Mouse (Mus musculus) left cerebral cortex, postnatal 36 days (tissue): ENCODE data around the gene Poglut1. TPM values are rescaled to one million over a fixed set of nuclear protein-coding genes. Genes with fewer than 3 reads are reported as not detected.

Experiments
- DNase-seq, 2 experiments: peaks; one replicate each; pipeline ENCODE4 v3.0.0; 2021 to 2022; ENCODE audit warnings: low spot score in 2 of 2, mixed read lengths in 1 of 2
- intact Hi-C: fragments of 180-260 bp; cut with DNase I; formaldehyde crosslinking; loops from one replicate; pipeline ENCODE4 v1.15.1; 2025
- total RNA-seq, 2 experiments: library from RNA; stranded (reverse); gene quantifications; 2 replicates each; pipeline ENCODE4 v1.2.3; 2021

The Poglut1 gene
- total RNA-seq, 2 experiments from 2014 or later, result 39.6 to 45.3 TPM

GRCm38 (mm10) chr16:38548000-38548399, 2.1 kb downstream of the Poglut1 start:
- intact Hi-C loops, result no loop called here
- no peak for DNase-seq

DNA sequence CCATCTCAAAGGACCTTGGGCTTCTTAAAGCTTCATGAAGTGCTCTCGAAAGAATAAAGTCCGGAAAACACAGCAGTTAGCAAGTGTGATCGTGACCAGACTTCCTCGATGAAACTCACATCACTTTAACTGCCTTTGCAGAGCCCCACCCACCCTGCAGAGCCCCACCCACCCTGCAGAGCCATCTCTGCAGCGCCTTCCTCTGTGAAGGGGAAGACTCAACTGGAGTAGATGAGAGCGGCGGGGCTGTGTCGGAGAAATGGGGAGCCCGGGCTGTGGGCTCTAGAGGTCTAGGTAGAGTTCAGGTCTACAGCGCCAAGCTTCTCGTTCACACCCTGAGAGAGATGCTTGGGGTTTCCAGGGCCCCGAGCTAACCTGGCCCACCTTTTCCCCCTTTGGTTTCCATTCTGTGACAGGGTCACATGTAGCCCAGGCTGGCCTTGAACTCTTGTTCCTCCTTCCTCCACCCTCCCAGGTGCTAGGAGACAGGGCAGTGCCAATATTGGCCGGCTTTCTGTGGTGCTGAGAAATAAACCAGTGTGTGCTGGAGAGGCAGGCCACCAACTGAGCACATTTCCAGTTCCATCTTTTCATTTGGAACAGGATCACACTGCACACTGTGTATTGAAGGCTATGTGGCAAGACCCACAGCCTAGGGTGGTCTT, 11.2 kb downstream of the Poglut1 start:
- intact Hi-C loops, result loop anchor here (10.0 kb wide), 2 partner anchors 186 to 516 kb away; no protein-coding TSS in a partner anchor
- no peak for DNase-seq

- peak; percentile 66 to 73 for DNase-seq
- intact Hi-C loops, result loop anchor here (10.0 kb wide), 2 partner anchors 188 to 518 kb away; no protein-coding TSS in a partner anchor
Observed at GRCm38 (mm10) chr16:38536544-38537146, 13.4 kb downstream of the Poglut1 start.

DNA sequence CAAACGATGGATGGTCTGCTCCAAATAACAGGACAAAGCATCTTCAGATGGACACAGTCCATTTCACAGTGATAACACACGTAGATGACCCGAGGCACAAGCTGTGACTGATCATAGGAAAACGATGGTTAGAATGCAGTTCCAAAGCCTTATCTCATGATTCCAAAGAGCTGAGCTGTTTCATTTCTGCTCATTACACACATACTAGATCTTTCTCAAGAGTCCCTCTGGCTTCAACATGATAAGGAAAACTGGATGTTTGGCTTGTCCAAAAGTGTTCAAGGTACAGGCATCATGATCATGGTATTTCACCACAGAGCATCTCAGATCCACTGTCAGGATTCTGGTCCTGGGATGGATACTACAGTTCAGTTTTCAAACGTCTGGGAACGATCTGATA, 23.8 kb downstream of the Poglut1 start:
- intact Hi-C loops, result no loop called here
- DNase-seq, result no peak

GRCm38 (mm10) chr16:38522129-38523084, 27.7 kb downstream of the Poglut1 start, which contains the start of gene Timmdc1:
Timmdc1 (minus strand) TSS chr16:38522663.
- peak; percentile 94 to 96 for DNase-seq
- intact Hi-C loops, result no loop called here

GRCm38 (mm10) chr16:38521211-38521987, 28.7 kb downstream of the Poglut1 start:
- intact Hi-C loops, result no loop called here
- no peak for DNase-seq

DNA sequence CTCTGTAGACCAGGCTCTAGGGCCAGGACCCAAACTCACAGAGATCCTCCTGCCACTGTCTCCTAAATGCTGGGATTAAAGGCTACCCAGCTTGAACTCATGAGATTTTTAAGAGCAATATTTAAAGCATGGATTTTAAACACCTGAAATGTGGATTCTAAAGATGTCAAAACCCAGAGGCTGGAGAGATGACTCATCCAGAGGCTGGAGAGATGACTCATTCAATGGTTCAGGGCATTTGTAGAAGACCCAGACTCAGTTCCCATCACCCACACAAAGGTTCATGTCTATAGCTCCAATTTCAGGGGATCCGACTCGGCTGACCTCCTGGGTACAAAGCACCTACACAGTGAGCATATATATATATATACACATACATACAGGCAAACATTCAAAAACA, 30.9 kb downstream of the Poglut1 start:
- intact Hi-C loops, result no loop called here
- no peak for DNase-seq

GRCm38 (mm10) chr16:38510846-38511245, 39.2 kb downstream of the Poglut1 start:
- intact Hi-C loops, result no loop called here

DNA sequence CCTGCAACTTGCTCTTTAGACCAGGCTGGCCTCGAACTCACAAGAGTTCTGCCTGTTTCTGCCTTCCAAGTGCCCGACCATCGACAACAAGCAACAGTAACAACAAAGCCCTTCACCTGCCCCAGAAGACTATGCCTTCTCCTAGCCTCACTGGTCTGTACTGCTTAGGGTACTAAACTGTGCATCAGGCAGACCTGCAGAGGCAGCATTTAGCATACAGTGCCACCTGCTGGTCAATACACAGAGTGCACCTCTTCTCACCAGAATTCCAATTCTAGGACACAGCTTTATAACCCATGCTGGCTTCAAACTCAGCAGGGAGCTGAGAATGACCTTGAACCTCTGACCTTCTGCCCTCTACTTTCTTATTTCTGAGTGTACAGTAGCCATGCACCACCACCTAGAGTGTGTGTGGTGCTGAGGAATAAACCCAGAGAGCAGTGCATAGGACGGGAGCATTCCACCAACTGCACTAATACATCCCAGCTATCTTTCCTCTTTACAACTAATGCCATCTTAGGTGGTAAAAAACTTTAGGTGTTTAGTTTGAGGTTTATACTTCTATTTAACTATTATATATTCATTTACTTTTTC, 43.9 kb downstream of the Poglut1 start:
- peak; percentile 56 to 57 for DNase-seq

More at GRCm38 (mm10) chr16:38510846-38511245, 39.2 kb downstream of the Poglut1 start:
- DNase-seq, result no peak

GRCm38 (mm10) chr16:38503528-38503927, 46.5 kb downstream of the Poglut1 start:
- intact Hi-C loops, result loop anchor here (10.0 kb wide), 1 partner anchor 209 kb away; the partner anchor contains the start of gene Nr1i2
- no peak for DNase-seq

More for the DNA sequence above, 43.9 kb downstream of the Poglut1 start:
- intact Hi-C loops, result loop anchor here (5.0 to 10.0 kb wide), 2 partner anchors 164 to 211 kb away; partner anchors contain the start of genes Maats1 and Nr1i2

DNA sequence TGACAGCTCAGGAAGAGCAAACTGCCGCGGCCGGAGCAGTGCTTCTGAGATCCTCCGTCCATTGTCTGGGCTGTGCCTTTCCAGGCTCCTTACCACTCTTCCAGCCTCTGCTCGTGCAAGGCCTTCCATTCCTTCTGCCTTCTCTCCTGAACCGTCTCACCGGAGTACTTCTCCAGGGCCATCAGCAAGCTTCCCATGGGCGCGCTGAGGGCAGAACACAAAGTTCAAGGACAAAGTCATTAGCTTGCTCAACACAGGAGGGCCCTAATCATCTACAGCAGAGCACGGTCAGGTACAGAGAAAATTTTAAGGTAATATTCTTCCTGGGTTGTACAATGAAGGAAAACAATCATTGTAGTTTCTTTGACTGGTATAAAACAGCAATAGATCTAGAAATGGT, 47.6 kb downstream of the Poglut1 start:
- intact Hi-C loops, result loop anchor here (10.0 kb wide), 1 partner anchor 208 kb away; the partner anchor contains the start of gene Nr1i2
- DNase-seq, result no peak

GRCm38 (mm10) chr16:38496604-38497140, 53.4 kb downstream of the Poglut1 start:
- intact Hi-C loops, result no loop called here
- DNase-seq, result no peak

DNA sequence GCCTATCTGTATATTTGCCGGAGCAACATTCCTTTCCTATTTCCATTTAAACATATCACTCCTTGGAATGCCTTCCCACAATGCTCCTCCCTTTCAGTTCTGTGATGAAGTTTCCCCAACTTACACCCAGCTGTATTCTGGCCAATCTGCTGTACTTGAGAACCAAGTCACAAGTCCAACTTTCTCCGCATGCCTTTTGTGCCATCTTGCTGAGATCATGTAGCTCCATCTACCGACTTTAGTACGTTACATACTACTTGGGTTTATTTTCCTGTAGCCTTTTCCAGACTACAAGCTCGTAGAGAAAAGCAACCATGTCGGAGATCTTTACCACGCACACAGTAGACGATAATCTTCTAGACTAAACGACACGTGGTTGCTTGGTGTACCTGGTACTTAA, 56.2 kb downstream of the Poglut1 start:
- intact Hi-C loops, result no loop called here
- DNase-seq, result no peak

- intact Hi-C loops, result no loop called here
- DNase-seq, result no peak
Observed at GRCm38 (mm10) chr16:38492551-38492950, 57.5 kb downstream of the Poglut1 start.

DNA sequence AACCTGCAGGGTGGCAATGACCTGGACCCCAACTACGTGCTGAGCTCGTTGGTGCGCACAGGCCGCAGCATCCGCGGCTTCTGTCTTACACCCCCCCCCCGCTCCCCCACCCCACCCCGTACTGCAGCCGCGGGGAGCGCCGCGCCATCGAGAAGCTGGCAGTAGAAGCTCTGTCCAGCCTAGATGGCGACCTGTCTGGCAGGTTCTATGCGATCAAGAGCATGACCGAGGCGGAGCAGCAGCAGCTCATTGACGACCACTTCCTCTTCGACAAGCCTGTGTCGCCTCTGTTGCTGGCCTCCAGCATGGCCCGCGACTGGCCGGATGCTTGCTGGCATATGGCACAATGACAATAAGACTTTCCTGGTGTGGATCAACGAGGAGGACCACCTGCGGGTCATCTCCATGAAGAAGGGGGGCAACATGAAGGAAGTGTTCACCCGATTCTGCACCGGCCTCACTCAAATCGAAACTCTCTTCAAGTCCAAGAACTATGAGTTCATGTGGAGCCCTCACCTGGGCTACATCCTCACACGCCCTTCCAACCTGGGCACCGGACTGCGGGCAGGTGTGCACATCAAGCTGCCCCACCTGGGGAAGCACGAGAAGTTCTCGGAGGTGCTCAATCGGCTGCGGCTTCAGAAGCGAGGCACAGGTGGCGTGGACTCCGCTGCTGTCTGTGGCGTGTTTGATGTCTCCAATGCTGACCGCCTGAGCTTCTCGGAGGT, 66.3 kb downstream of the Poglut1 start:
- no peak for DNase-seq
- intact Hi-C loops, result loop anchor here (5.0 kb wide), 1 partner anchor 106 kb away; no protein-coding TSS in a partner anchor

DNA sequence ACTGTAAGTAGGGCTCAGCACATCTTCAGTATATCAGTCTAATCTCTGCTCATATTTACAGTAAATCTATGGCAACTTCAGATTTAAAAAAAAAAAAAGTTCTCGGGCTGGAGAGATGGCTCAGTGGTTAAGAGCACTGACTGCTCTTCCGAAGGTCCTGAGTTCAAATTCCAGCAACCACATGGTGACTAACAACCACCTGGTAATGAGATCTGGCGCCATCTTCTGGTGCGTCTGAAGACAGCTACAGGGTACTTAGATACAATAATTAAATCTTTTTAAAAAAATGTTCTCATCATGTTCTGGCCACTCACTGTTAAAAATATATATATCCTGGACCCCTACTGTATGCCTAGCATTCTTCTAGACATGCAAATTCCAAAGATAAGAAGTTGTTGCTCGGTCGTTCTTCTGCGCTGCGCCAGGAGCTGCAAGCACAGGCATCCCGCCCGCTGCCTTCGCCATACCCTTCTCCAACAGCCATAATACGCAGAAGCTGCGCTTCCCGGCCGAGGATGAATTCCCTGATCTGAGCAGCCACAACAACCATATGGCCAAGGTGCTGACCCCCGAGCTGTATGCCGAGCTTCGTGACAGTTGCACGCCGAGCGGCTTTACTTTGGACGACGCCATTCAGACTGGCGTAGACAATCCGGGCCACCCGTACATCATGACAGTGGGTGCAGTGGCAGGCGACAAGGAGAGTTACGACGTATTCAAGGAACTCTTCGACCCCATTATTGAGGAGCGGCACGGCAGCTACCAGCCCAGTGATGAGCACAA, 67.1 kb downstream of the Poglut1 start:
- intact Hi-C loops, result loop anchor here (5.0 kb wide), 1 partner anchor 106 kb away; no protein-coding TSS in a partner anchor
- peak in 1 of 2 experiments; percentile 14 for DNase-seq

DNA sequence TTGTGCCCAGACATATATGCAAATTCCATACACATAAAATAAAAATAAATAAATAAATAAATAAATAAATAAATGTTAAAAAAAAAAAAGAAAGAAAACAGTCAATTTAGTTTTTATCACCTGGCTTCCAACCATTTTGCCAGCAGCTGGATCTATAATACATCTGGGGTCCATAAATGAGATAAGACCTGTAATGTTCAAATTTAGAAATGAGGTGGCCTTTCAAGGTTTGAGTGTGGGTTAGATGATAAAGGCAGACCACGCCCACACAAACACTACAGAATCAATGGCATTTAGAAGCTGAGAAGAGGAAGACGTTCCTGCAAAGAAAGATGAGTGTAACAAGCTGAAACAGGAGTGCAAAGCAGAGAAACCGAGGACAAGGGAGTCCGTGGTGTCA, 68.7 kb downstream of the Poglut1 start:
- no peak for DNase-seq
- intact Hi-C loops, result loop anchor here (5.0 kb wide), 1 partner anchor 104 kb away; no protein-coding TSS in a partner anchor
